Mouse (Mus musculus) neural tube, embryonic 10.5 days (tissue): ENCODE data around the gene Eaf2.

Source experiments
- DNase-seq: peaks from one replicate; pipeline ENCODE4 v3.0.0-alpha.2; 2017; ENCODE audit warnings: low spot score; ENCODE audit errors: extremely low spot score

The Eaf2 gene

GRCm38 (mm10) chr16:36770191-36770771 lies 104.5 kb downstream of the Eaf2 start:
- no peak for DNase-seq

- no peak for DNase-seq
Measured at GRCm38 (mm10) chr16:36751979-36752378, 122.8 kb downstream of the Eaf2 start.

GRCm38 (mm10) chr16:36747767-36748166 lies 127.0 kb downstream of the Eaf2 start:
- DNase-seq, result no peak

GRCm38 (mm10) chr16:36747068-36747467 lies 127.7 kb downstream of the Eaf2 start:
- DNase-seq, result no peak

GRCm38 (mm10) chr16:36743580-36743979 lies 131.2 kb downstream of the Eaf2 start:
- no peak for DNase-seq
